Mouse (Mus musculus): ENCODE measurements around the gene Vmn1r129.
"Not testable (repeated sequence)": the region's sequence is repeated elsewhere in the genome, so short reads cannot be mapped to it uniquely, and the experiment has no call there.

- not testable (repeated sequence) for TF ChIP-seq CTCF (conservative IDR thresholded peaks at IDR 0.05; ENCODE audit: low read length); NANOG (IDR thresholded peaks at IDR 0.05; ENCODE audit: borderline replicate concordance, low read length)
Observed at GRCm38 (mm10) chr7:21361191-21361590, at the start of gene Vmn1r129.
